Mouse (Mus musculus): Measurements from ENCODE around the gene Vegfa. TPM values are rescaled to one million over a fixed set of nuclear protein-coding genes. Genes with fewer than 3 reads are reported as not detected.

The Vegfa gene
- polyA plus RNA-seq, 1 experiment from 2014 or later = 6.2 TPM

- Histone ChIP-seq H3K36me3 (peaks cover 61% of the 10 kb centered on the region), H3K27me3 (no peaks in the 10 kb centered on the region), H3K9ac (replicated peaks) (no peak overlapping the region), H3K4me3 (replicated peaks) (no peak overlapping the region), H3K4me2 (no peak overlapping the region), H3K27ac (peak overlapping the region; percentile 7; the same call in 1 of the 2 replicates), H3K9me3 (no peaks in the 10 kb centered on the region), H3K4me1 (replicated peaks) (peaks cover 39% of the 10 kb centered on the region)
- ATAC-seq (ENCODE audit: insufficient number of reproducible peaks, insufficient read depth, low FRiP score, low TSS enrichment, low read depth) = no peak
- 81% methylated on average over 11 of the region's 11 CpGs for whole genome bisulfite sequencing
Measured at GRCm38 (mm10) chr17:46025927-46026668, 6.1 kb downstream of the Vegfa start.

DNA sequence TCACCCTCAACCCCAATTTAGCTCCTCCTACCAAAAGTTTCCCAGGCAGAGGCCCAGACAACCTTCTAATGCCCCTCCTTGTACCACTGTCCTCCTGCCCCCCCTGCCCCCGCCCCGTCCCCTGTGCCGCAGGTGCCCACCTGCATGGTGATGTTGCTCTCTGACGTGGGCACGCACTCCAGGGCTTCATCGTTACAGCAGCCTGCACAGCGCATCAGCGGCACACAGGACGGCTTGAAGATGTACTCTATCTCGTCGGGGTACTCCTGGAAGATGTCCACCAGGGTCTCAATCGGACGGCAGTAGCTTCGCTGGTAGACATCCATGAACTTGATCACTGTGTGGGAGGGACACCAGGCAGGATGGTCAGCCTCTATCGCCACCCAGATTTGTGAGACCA is 7.0 kb downstream of the Vegfa start:
- WGBS = 91% methylated on average over 15 of the region's 15 CpGs
- Histone ChIP-seq H3K4me2 (no peak overlapping the region), H3K4me3 (replicated peaks) (no peak overlapping the region), H3K27ac (no peak overlapping the region), H3K9ac (replicated peaks) (no peak overlapping the region), H3K4me1 (replicated peaks) (peaks cover 39% of the 10 kb centered on the region), H3K36me3 (peaks cover 70% of the 10 kb centered on the region), H3K9me3 (no peaks in the 10 kb centered on the region), H3K27me3 (no peaks in the 10 kb centered on the region)
- no peak for ATAC-seq (ENCODE audit: insufficient number of reproducible peaks, insufficient read depth, low FRiP score, low TSS enrichment, low read depth)

DNA sequence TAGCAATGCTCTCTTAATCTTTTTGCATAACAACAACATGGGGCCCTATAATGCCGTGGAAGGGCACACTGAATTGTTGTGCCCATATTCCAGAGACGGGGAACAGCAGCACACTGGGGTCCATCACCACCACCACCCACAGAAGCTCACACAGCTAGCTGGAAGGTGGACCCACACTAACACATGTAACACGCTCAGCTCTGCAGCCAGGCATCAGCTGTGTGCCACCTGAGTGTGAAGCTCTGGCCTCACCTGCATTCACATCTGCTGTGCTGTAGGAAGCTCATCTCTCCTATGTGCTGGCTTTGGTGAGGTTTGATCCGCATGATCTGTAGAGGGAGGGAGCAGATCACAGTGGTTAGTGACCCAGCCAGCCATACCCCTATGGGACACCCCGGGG is 8.0 kb downstream of the Vegfa start:
- no peak for ATAC-seq (ENCODE audit: insufficient number of reproducible peaks, insufficient read depth, low FRiP score, low TSS enrichment, low read depth)
- no peak overlapping the region for H3K4me2 ChIP-seq
- 89% methylated on average over 5 of the region's 5 CpGs for WGBS
- peaks cover 81% of the 10 kb centered on the region for H3K36me3 ChIP-seq
- H3K27ac ChIP-seq = no peak overlapping the region
- no peaks in the 10 kb centered on the region for H3K9me3 ChIP-seq
- peaks cover 33% of the 10 kb centered on the region for H3K4me1 ChIP-seq (replicated peaks)
- no peaks in the 10 kb centered on the region for H3K27me3 ChIP-seq
- H3K9ac ChIP-seq (replicated peaks) = no peak overlapping the region
- H3K4me3 ChIP-seq (replicated peaks) = no peak overlapping the region

GRCm38 (mm10) chr17:46023572-46023971 is 8.6 kb downstream of the Vegfa start:
- Histone ChIP-seq H3K4me2 (no peak overlapping the region), H3K9ac (replicated peaks) (no peak overlapping the region), H3K36me3 (peaks cover 87% of the 10 kb centered on the region), H3K27ac (no peak overlapping the region), H3K27me3 (no peaks in the 10 kb centered on the region), H3K9me3 (no peaks in the 10 kb centered on the region), H3K4me3 (replicated peaks) (no peak overlapping the region), H3K4me1 (replicated peaks) (peaks cover 26% of the 10 kb centered on the region)
- ATAC-seq (ENCODE audit: insufficient number of reproducible peaks, insufficient read depth, low FRiP score, low TSS enrichment, low read depth) = no peak
- 92% methylated on average over 8 of the region's 8 CpGs for WGBS

GRCm38 (mm10) chr17:46022934-46023333 is 9.2 kb downstream of the Vegfa start:
- Histone ChIP-seq H3K36me3 (peaks cover 93% of the 10 kb centered on the region), H3K4me2 (no peak overlapping the region), H3K4me1 (replicated peaks) (peaks cover 20% of the 10 kb centered on the region), H3K9me3 (no peaks in the 10 kb centered on the region), H3K9ac (replicated peaks) (no peak overlapping the region), H3K27ac (no peak overlapping the region), H3K4me3 (replicated peaks) (no peak overlapping the region), H3K27me3 (no peaks in the 10 kb centered on the region)
- 73% methylated on average over 6 of the region's 6 CpGs for WGBS
- ATAC-seq (ENCODE audit: insufficient number of reproducible peaks, insufficient read depth, low FRiP score, low TSS enrichment, low read depth) = no peak

DNA sequence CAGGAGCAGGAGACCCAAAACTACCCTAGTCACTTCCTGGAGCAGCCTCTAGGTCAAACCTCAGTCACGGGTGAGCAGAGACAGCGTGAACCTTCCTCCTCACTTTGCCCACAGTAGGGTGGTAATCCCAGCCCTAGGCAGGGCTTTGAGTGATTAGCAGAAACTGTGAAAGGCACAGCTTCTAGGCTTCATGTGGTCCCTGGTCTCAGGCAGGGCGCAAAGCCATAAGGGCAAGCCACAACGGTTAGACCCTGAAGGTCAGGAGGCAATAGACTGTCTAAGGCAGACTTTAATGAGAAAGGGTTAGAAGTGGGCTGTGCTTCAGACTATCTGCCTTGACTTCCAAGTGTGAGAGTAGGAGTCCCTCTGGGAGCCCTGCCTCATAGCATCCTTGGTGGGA is 9.7 kb downstream of the Vegfa start:
- H3K27ac ChIP-seq = no peak overlapping the region
- no peak overlapping the region for H3K4me3 ChIP-seq (replicated peaks)
- H3K4me1 ChIP-seq (replicated peaks) = peaks cover 15% of the 10 kb centered on the region
- peaks cover 96% of the 10 kb centered on the region for H3K36me3 ChIP-seq
- H3K9ac ChIP-seq (replicated peaks) = no peak overlapping the region
- H3K9me3 ChIP-seq = no peaks in the 10 kb centered on the region
- H3K4me2 ChIP-seq = no peak overlapping the region
- ATAC-seq (ENCODE audit: insufficient number of reproducible peaks, insufficient read depth, low FRiP score, low TSS enrichment, low read depth) = no peak
- H3K27me3 ChIP-seq = no peaks in the 10 kb centered on the region
- WGBS = 90% methylated on average over 4 of the region's 4 CpGs

GRCm38 (mm10) chr17:46021760-46022159 is 10.4 kb downstream of the Vegfa start:
- no peak for ATAC-seq (ENCODE audit: insufficient number of reproducible peaks, insufficient read depth, low FRiP score, low TSS enrichment, low read depth)
- Histone ChIP-seq H3K9ac (replicated peaks) (no peak overlapping the region), H3K27me3 (no peaks in the 10 kb centered on the region), H3K4me2 (no peak overlapping the region), H3K27ac (no peak overlapping the region), H3K36me3 (peaks cover 96% of the 10 kb centered on the region), H3K4me3 (replicated peaks) (no peak overlapping the region), H3K9me3 (no peaks in the 10 kb centered on the region), H3K4me1 (replicated peaks) (peaks cover 9% of the 10 kb centered on the region)
- 91% methylated on average over 9 of the region's 9 CpGs for WGBS

DNA sequence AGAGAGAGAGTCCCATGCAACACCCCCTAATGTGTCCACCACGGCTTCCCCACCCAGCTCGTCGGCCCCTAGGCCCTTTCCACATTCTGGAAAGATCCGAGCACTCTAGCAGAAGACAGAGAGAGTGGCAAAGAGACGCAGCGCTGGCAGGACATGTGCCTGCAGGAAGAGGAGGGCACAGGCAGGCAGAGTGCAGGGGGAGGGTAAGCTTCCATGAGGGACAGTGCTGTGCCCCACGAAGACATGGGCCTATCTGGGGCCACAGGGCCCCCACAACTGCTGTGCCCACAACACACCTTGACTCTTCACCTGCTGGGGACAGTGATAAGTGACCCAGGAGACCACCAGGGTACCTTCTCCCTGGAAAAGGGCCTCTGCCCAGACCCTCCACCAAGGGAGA is 11.0 kb downstream of the Vegfa start:
- H3K4me1 ChIP-seq (replicated peaks) = peaks cover 3% of the 10 kb centered on the region
- H3K4me2 ChIP-seq = no peak overlapping the region
- no peak overlapping the region for H3K9ac ChIP-seq (replicated peaks)
- no peak overlapping the region for H3K4me3 ChIP-seq (replicated peaks)
- ATAC-seq (ENCODE audit: insufficient number of reproducible peaks, insufficient read depth, low FRiP score, low TSS enrichment, low read depth) = no peak
- 92% methylated on average over 7 of the region's 7 CpGs for WGBS
- no peak overlapping the region for H3K27ac ChIP-seq
- peaks cover 96% of the 10 kb centered on the region for H3K36me3 ChIP-seq
- no peaks in the 10 kb centered on the region for H3K27me3 ChIP-seq
- no peaks in the 10 kb centered on the region for H3K9me3 ChIP-seq

DNA sequence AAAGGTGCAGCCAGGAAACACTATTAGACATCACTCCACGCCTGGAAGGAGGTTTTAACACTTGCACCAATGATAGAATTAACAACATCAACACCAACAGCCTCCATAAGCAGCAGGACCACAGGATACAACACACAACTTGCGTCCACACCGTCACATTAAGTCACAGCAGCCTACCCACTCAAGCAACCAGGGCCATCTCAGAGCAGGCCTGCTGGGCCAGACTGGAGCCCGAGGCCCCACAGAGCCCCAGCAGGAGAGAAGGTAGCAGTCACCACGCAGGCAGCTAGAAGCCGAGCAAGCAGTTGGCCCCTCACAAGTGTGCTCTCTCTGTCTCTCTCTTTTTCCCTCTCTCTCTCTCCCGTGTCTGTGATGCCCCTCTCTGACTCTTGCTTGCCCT is 11.6 kb downstream of the Vegfa start:
- no peaks in the 10 kb centered on the region for H3K9me3 ChIP-seq
- WGBS = 71% methylated on average over 7 of the region's 7 CpGs
- H3K9ac ChIP-seq (replicated peaks) = no peak overlapping the region
- peaks cover 96% of the 10 kb centered on the region for H3K36me3 ChIP-seq
- H3K4me1 ChIP-seq (replicated peaks) = no peaks in the 10 kb centered on the region
- no peak overlapping the region for H3K4me2 ChIP-seq
- no peaks in the 10 kb centered on the region for H3K27me3 ChIP-seq
- H3K4me3 ChIP-seq (replicated peaks) = no peak overlapping the region
- ATAC-seq (ENCODE audit: insufficient number of reproducible peaks, insufficient read depth, low FRiP score, low TSS enrichment, low read depth) = no peak
- no peak overlapping the region for H3K27ac ChIP-seq

DNA sequence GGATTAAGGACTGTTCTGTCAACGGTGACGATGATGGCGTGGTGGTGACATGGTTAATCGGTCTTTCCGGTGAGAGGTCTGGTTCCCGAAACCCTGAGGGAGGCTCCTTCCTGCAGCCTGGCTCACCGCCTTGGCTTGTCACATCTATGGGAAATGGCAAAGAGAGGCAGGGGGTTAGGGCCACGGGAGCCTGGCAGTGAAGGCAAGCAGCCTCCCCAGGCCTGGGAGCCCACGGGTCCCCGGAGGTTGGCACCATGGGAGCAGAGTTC is 13.5 kb downstream of the Vegfa start:
- 92% methylated on average over 10 of the region's 10 CpGs for WGBS
- Histone ChIP-seq H3K36me3 (peaks cover 85% of the 10 kb centered on the region), H3K4me1 (replicated peaks) (no peaks in the 10 kb centered on the region), H3K27ac (no peak overlapping the region), H3K4me2 (no peak overlapping the region), H3K9me3 (no peaks in the 10 kb centered on the region), H3K4me3 (replicated peaks) (no peak overlapping the region), H3K9ac (replicated peaks) (no peak overlapping the region), H3K27me3 (no peaks in the 10 kb centered on the region)
- no peak for ATAC-seq (ENCODE audit: insufficient number of reproducible peaks, insufficient read depth, low FRiP score, low TSS enrichment, low read depth)

- 90% methylated on average over 24 of the region's 24 CpGs for WGBS
- peaks cover 80% of the 10 kb centered on the region for H3K36me3 ChIP-seq
- H3K9me3 ChIP-seq = no peaks in the 10 kb centered on the region
Measured at GRCm38 (mm10) chr17:46017946-46018735, 14.0 kb downstream of the Vegfa start.

DNA sequence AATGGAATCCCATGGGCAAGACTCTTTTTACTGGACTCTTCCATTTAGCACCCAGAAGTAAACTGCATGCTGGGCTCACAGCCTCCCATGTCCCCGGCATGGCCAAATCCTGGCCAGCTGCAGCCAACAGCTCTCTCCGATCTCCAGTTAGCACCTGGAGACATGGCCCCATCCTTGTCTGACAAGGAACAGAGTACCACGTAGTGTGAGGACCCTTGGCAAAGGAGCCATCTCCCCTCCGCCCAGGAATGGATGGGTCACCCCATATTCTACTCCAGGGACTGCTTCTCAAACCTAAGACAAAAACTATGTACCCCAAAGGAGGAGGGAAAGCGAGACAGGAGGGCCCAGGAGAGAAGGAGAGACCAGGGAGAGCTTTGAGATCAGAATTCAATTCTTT is 15.6 kb downstream of the Vegfa start:
- 92% methylated on average over 5 of the region's 5 CpGs for WGBS

More at GRCm38 (mm10) chr17:46017946-46018735, 14.0 kb downstream of the Vegfa start:
- Histone ChIP-seq H3K4me2 (no peak overlapping the region), H3K9ac (replicated peaks) (no peak overlapping the region), H3K4me1 (replicated peaks) (no peaks in the 10 kb centered on the region), H3K4me3 (replicated peaks) (no peak overlapping the region), H3K27ac (no peak overlapping the region), H3K27me3 (no peaks in the 10 kb centered on the region)
- ATAC-seq (ENCODE audit: insufficient number of reproducible peaks, insufficient read depth, low FRiP score, low TSS enrichment, low read depth) = no peak

More for the DNA sequence above, 15.6 kb downstream of the Vegfa start:
- no peak for ATAC-seq (ENCODE audit: insufficient number of reproducible peaks, insufficient read depth, low FRiP score, low TSS enrichment, low read depth)
- Histone ChIP-seq H3K4me3 (replicated peaks) (no peak overlapping the region), H3K9me3 (no peaks in the 10 kb centered on the region), H3K9ac (replicated peaks) (no peak overlapping the region), H3K27me3 (no peaks in the 10 kb centered on the region), H3K36me3 (peaks cover 65% of the 10 kb centered on the region), H3K4me2 (no peak overlapping the region), H3K27ac (no peak overlapping the region), H3K4me1 (replicated peaks) (no peaks in the 10 kb centered on the region)
